Mouse (Mus musculus): ENCODE data around the gene Nova1.

Nova1 gene

GRCm38 (mm10) chr12:46666706-46667105, 152.0 kb downstream of the Nova1 start:
- no peak for DNase-seq

GRCm38 (mm10) chr12:46646139-46646611, 172.6 kb downstream of the Nova1 start:
- DNase-seq, result no peak

- DNase-seq, result no peak
These were observed 173.3 kb downstream of the Nova1 start for GRCm38 (mm10) chr12:46645365-46645962.
